Mouse (Mus musculus) frontal cortex, adult (tissue): Measurements from ENCODE around the gene Ccna1.
A peak's percentile ranks its signal among the peaks of the same experiment; 100 is the strongest.

Experiments
- ATAC-seq: cut with Nextera tagmentation; 2 replicates; pipeline ENCODE4 v1.9.2; 2017; ENCODE audit warnings: mild to moderate bottlenecking, moderate library complexity, mixed read lengths; ENCODE audit not compliant: low TSS enrichment

The Ccna1 gene

DNA sequence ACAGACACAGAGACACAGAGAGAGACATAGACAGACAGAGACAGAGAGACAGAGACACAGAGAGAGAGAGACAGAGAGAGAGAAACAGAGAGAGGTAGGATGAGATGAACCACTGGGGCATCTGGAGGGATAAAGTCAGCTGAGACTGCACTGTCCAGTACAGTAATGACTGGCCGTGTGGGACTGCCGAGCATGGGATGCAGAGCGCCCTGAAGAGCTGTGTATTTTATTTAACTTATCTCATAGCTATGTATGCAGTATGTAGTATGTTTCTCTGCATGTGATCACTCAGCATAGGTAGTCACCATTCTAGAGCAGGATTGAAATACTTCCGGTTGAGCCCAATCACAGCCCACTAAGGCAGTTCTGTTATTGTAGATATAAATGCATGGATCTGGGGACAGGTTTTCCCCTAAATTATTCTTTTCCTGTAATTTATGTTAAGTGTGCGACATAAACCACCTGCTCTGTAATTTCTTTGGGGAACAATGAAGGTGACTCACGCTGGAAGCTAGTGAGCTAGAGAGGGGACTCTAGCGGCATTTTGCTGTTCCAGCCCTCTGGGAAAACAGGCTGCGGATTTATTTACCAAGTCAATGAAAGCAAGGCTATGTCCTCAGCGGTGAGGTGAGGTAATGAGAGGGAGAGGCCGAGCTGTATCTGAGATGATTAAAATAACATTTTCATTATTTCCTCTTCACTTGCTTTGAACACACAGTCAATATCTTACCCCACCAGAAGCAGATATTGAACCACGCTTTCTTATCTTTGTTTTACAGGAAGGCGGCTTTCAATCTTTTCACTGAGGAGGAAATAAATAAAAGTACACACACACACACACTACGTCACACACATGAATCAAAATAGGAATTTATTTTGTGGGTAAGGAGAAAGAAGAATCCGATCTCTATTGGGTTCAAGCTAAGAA lies 10.7 kb upstream of the Ccna1 start:
- ATAC-seq, result no peak

DNA sequence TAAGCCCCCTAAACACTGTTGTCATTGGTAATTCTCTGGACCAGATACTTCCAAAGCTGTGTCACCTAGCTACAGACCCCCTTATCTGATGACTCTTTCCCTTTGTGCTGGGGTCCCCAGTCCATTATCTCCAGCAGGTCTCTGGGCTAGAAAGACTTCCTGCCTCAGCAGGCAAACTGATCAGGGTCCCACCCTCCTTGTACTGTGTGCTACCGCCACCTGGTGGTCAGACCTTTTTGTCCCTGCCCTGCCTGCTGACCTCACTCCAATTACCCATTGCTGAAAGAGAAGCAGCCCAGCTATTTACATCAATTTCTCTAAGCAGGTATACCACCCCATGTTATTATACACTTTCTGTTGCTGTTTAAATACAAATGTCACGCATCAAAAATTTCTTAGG lies 9.1 kb upstream of the Ccna1 start:
- ATAC-seq, result peak; percentile 73

DNA sequence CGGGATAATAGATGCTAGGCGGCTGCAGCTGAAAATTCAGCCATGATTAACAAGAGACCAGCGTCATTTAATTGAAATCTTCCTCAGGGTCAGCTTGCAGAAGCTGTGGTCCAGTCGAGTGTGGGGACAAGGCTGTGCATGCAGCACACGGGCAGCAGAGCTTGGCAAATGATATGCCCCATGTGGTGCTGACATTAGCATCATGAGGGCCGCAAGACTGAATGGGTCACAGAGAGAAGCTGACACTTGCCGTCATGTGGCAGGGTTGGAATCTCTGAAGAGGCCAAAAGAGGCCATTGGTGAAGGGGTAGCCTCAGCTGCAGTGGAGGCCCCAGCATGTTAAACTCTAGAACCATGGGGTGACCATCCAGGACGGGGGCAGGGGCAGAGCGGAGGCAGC lies 7.4 kb upstream of the Ccna1 start:
- ATAC-seq, result no peak

DNA sequence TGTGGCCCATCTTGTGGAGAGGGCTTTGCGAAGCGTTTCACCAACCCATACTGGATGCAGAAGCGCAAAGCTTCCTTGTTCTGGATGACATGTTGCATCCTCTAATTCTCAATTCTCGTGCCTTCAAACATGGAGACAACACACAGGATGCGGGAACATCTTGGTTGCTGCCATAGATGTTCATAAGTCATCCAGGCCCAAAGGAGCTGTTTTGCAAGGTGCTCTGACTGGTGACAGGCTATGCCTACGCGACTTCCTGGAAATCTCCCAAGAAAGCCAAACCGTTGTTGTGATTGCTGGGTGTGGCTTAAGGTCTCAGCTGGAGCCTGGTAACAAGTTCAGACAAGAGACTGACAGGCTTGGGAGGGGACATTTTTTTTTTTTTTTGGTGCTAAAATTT lies 1.1 kb upstream of the Ccna1 start:
- ATAC-seq, result no peak

DNA sequence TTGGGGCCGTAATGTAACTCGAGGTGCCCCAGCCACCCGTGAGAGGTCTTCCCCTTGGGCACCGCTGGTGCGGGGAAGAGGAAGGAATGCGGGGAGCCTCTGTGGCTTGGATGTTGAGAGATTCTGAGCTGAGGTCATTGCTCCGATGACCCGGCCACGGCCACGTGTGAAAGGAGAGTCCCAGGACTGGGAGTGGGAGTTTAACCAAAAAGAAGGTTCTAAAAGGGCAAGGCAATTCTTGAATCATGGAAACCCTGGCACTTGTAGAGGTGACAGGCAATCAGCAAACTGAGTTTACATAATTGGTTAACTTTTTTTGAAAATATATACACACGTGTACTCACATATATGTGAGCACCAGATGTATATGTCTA lies 433 bp upstream of the Ccna1 start:
- ATAC-seq, result no peak

DNA sequence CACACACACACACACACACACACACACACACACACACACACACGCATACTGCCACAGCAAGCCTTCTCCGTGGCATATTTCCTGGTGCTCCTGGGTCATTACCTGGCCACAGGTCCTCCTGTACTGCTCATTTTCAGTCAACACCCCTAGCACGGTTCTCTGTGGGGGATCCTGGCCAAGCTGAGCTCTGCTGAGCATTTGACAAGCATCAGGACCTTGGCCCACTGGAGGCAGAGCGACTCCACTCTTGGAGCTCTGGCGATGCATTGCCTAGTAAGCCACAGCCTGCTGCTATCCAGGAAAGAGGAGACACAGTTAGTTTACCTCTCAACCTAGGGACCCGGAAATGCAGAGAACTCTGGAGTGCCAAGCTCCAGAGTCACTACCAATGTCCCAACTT lies 1.1 kb downstream of the Ccna1 start:
- no peak for ATAC-seq

DNA sequence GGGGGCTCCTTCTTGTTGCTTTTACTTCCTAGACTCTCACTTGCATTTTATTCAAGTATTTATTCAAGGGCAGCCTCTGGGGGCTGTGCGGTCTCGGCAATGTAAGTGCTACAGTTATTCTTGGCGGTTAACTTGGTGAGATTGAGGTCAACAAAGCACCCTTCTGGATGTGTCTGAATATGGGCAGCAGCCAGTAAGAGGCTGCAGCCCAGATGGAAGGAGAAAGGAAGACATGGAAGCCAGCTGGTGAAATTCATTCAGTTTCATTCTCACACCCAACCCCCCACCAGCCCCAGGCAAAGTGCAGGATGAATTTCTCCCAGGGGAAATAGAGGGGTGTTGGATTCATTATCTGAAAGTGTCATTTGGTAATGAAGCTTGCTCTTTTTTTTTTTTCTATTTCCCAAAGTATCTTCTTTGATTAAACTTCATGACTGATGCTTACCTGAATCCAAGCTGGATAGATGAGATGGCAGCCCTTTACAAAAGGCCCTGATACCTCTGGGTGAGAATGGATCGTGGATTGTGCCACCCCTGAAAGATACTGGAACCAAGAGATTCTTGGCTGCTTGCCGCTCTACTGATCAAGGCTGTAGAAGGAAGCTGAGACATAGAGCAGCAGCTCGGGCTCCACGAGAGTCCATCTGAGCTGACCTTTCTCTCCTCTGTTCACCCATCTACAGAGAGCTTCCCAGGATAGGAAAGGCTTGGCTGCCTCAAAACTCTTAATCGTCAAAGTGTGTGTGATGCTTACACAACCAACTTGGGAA lies 10.5 kb downstream of the Ccna1 start:
- ATAC-seq, result peak; percentile 90

DNA sequence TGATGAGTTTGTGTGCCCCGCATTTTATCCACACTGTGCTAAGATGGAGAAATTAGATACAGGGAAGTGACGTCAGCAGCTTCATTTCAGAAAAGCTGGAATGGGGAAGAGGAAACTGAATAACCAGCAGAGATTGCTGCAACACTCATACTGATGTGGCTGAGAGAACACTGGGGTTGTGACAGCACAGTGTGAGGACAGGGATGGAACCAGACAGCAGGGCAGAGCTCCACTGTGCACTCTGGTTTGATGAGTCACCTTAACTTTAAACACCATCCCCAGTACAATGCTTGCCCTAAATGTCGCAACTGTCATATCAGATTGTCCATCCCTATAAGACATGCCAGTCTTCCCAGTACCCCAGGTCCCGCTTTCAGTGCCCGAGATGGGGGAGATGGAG lies 17.7 kb downstream of the Ccna1 start:
- ATAC-seq, result no peak

DNA sequence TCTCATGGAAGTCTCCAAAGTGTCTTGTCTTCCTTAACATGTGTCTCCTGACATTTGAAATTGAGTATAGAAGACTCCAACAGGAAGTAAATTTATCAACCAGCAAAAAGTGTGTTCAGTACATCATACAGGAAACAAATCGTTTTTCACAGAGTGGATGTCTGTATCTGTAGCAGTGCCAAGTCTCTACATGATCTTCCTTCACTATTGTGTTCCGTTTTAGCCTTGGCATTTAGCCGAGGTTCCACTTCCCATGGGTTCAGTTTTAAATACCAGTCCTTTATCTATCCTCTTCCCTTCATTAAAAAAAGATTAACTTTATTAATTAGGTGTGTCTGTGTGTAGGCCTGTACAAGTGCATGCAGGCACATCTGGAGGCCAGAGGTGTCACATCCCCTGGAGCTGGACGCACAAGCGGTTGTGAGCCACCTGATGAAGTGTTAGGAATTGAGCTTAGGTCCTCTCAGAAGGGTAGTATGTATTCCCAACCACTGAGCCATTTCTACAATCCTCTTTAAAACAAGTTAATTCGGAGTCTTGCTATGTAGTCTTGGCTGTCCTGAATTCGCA lies 27.9 kb downstream of the Ccna1 start:
- ATAC-seq, result no peak

DNA sequence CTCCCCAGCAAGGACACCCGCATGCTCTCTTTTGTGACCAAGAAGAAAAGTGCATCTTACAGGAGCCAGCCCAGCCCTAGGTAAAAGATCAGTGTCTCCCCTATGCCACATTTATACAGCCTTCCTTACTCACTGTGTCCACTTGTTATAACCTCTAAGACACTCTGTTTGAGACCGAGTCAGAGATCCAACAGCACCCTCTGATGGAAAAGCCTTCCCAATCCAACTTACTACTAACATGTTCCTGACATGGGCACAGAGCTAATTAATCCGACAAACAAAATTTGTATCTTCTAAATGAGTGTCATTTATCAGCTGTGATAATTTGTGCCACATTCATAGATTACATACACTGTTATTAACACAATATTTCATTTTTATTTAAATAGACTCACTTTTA lies 29.8 kb downstream of the Ccna1 start:
- no peak for ATAC-seq

DNA sequence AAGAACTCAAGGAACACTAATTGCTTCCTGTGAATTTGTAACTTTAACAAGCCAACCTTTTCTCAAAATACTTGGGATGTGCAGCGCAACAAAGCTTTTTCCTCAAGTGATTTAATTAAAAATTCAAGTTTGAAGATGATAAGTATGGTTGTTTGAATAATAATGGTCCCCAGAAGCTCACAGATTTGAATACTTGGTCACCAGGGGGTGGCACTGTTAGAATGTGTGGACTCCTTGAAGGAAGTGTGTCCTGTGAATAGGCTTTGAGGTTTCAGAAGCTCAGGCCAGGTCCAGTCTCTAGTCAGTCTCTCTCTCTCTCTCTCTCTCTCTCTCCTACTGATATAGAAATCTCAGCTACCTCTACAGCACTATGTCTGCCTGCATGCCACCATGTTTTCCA lies 32.0 kb downstream of the Ccna1 start:
- ATAC-seq, result no peak

DNA sequence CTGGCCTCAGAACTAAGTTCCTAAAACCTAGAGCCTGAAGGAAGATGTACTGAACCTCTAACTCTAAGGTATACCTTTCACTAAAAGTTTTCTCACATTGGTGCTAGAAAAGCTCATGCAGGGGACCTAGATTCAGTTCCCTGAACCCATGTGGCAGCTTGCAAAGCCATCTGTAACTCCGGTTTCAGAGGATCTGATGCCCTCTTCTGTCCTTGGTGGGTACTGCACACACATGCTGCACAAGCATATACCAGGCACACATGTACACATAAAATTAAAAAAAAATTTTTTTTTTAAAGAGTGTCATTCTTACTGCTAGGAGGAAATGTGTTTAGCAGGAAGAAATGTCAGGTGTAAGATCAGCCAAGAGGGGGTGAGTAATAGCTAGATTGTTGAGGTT lies 33.1 kb downstream of the Ccna1 start:
- no peak for ATAC-seq

DNA sequence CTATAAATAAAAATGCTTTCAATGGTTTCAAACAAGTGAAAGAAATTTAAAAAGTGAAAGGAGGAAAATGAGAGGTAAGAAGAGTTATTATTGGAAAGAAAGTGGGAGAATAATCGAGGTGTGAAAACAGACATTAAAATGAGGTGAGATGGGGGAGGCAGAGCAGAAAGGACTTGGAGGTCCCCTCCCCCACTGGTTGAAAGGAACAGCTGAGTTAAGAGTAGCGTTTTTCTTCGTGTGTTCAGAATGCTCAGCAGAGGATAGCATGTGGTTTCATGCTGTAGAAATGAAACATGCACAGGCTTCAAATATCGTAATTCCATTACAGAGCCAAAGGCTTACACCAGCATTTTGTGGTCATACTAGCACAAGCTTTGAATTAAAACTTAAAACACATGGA lies 42.8 kb downstream of the Ccna1 start:
- ATAC-seq, result peak; percentile 57; the same call in 1 of the 2 replicates

DNA sequence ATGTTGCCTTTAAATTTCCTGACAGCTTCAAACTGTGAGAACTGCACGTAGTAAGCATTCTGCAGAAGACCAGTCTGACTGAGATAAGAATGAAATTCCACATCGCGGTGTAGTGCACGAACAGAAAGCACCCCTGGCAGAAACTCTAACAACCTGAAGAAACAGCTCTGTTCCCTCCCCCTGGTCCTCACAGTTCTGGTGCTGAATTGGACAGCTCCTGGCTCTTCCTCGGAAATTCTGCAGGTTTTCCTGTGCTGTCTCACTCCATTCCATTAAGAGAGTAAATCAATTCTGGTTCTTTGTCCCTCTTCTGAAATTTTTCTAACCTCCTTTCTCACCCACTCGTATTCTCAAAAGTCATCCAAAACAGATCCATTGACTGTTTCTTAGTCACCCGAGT lies 43.6 kb downstream of the Ccna1 start:
- no peak; the same call in 1 of the 2 replicates for ATAC-seq

DNA sequence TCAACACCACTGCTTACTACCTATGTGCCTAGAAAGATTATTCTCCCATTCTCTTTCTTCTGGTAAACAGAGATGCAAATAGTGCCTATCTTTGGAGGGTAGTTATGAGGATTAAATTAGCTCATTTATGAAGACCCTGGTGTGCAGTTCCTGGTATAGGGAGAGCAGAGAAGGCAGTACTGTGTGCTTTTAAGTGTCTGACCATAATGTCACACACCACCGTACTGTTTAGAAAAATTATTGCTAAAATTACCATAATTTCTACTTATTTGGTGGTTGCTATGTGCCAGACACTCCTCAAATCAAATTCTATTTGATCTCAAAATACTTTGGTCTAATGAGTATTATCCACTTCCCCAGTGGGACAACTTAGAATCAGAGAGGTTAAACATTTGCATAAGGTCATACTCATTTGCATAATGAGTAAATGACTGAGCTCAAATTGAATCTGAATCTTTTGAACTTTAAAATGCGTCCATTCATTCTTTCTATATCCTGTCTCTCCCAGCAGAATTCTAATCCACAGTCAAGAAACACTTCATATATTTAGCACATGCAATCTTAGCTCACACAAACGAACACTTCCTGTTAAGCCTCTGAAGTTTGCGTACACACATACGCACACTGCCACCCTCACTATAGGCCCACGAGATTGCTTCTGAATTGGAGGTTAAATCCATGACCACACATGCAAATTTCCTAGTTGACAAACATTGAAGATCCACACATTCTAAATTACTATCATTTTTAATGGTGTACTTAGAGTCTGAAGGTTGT lies 46.1 kb downstream of the Ccna1 start:
- ATAC-seq, result no peak

DNA sequence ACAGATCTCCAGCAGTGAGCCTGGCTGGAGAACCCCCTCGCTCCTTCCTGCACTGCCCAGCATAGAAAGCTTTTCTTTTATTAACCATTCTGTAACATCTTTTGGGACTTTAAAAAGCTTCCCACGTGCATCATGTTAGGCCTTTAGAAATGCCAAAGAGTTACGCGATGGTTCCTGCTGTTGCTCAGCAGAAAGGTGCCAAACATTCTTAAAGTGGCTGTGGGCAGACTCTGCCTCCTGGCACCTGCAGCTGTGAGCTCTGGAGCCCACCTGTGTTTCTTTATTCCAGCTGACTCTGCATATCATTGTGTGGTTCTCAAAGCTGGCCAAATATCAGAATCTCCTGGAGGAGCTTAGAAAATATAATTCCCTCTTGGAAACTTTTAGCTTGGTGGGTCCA lies 51.3 kb downstream of the Ccna1 start:
- ATAC-seq, result peak; percentile 50

DNA sequence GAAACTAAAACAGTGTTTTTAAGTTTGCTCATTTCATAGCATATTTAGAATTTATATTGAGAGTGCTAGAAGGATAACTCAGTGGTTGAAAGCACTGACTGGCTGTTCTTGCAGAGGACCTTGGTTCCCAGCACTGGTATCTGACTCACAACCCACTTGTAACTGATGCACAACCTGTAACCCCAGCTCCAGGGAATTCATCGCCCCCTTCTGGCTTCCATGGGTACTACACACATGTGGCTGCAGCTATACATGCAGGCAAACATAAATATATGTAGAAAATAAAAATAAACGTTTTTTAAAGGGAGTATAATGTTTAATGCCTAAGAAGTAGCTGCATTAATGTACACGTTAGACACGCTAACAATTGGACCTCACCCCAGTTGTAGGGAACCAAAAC lies 53.6 kb downstream of the Ccna1 start:
- ATAC-seq, result no peak
